Mouse (Mus musculus) limb, embryonic 11.5 days (tissue): ENCODE results near the gene Bysl. TPM values are rescaled to one million over a fixed set of nuclear protein-coding genes. Genes with fewer than 3 reads are reported as not detected.
A peak's percentile ranks its signal among the peaks of the same experiment; 100 is the strongest.
"Not testable (repeated sequence)": the region's sequence is repeated elsewhere in the genome, so short reads cannot be mapped to it uniquely, and the experiment has no call there.

Experiments
- ATAC-seq: fragments of 200-750 bp; cut with Nextera tagmentation; 2 replicates; pipeline ENCODE4 v1.8.0; 2017; ENCODE audit warnings: low read depth; ENCODE audit not compliant: insufficient number of reproducible peaks, low FRiP score, low TSS enrichment
- DNase-seq: peaks from one replicate; pipeline ENCODE4 v3.0.0-alpha.2; 2015; ENCODE audit warnings: low spot score
- H3K27ac ChIP-seq: fragments of 300-500 bp; sonication (generic); replicated peaks from 2 replicates; pipeline ENCODE4 v1.5.1; 2014; ENCODE audit warnings: low read depth, mild to moderate bottlenecking, low read length
- H3K27me3 ChIP-seq: fragments of 300-500 bp; sonication (generic); 2 replicates; pipeline ENCODE4 v1.6.1; 2014; ENCODE audit warnings: mild to moderate bottlenecking, low read length, mixed read lengths; ENCODE audit not compliant: control insufficient read depth, insufficient read depth
- H3K36me3 ChIP-seq: fragments of 300-500 bp; sonication (generic); 2 replicates; pipeline ENCODE4 v1.6.1; 2014; ENCODE audit warnings: mild to moderate bottlenecking, low read length, moderate library complexity, mixed read lengths; ENCODE audit not compliant: control insufficient read depth, insufficient read depth
- H3K4me1 ChIP-seq: fragments of 300-500 bp; sonication (generic); 2 replicates; pipeline ENCODE4 v1.6.1; 2014; ENCODE audit warnings: low read length, mixed read lengths; ENCODE audit not compliant: control insufficient read depth, insufficient read depth
- H3K4me2 ChIP-seq: fragments of 300-500 bp; sonication (generic); 2 replicates; pipeline ENCODE4 v1.6.1; 2014; ENCODE audit warnings: low read depth, mild to moderate bottlenecking, moderate library complexity; ENCODE audit not compliant: severe bottlenecking
- H3K4me3 ChIP-seq: fragments of 300-500 bp; sonication (generic); 2 replicates; pipeline ENCODE4 v1.5.1; 2014; ENCODE audit warnings: low read depth, low read length
- H3K9ac ChIP-seq: fragments of 300-500 bp; sonication (generic); 2 replicates; pipeline ENCODE4 v1.6.1; 2014; ENCODE audit warnings: mild to moderate bottlenecking, low read length
- H3K9me3 ChIP-seq: fragments of 300-500 bp; sonication (generic); 2 replicates; pipeline ENCODE4 v1.6.1; 2016; ENCODE audit warnings: low read length; ENCODE audit not compliant: control insufficient read depth
- WGBS: fragments of 180-500 bp; shearing (Covaris S2); extraction: QIAGEN DNeasy Blood & Tissue Kit; methylation state at CpG from one replicate; pipeline ENCODE4 v1.1.7; 2014; 5-methylcytosine and 5-hydroxymethylcytosine counted together
- polyA plus RNA-seq: library from polyadenylated mRNA; unstranded; fragments of >200 nt; fragmentation: Nextera tagmentation; extraction: Ambion mirVana; gene quantifications from 2 replicates; pipeline ENCODE4 v1.2.1, GENCODE M21; 2014

Bysl gene
- polyA plus RNA-seq: 30.7 and 31.6 TPM in 2 replicates

DNA sequence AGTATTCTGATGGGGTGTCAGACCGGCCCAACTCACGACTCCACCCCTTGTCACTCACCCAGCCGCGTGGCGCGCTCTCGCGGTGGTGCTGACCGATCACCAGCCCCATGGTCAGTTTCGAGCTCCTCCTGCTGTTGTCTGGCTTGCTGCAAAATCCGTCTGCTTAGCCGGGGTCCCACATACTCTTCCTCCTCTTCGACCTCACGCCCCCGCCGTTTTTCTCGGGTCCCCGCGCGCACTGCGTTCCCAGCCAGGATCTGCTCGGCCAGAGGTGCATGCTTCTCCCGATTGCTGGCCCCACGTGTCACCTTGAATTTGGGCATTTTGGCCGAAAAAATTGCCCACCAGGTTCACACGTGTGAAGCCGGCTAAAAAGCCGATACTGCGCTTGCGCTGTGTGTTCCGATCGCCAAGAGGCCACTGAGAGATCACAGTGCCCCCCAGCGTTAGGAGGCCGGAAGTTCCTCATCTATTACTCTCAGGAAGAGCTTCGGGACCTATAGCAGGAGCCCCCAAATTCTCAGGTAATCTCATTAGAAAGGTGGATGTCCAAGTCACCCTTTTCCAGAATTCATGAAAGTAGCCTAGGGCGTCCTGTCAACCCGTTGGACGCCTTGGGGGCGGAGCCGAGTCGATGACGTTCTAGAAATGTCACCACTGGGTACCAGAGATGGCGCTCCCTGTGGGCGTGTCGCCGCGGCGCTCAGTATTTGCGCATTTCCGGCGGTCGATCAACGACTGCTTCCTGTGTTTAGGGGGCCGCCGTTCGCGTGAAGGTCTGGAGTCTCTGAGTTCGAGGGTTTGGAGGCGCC is at the start of gene Bysl, which contains the start of the genes Med20 and Gm20517:
TSS of gene Bysl (minus strand) at position 644 of the 812 bp plus-strand sequence.
TSS of gene Med20 (plus strand) at position 734 of the 812 bp plus-strand sequence.
TSS of gene Gm20517 (plus strand) at position 741 of the 812 bp plus-strand sequence.
- peak within 1 kb of the TSS; percentile 74 for H3K4me2 ChIP-seq
- H3K9ac ChIP-seq: peak within 1 kb of the TSS; percentile 73
- under 1% methylated on average over 59 of the region's 59 CpGs for WGBS
- peaks cover 11% of the 10 kb centered on the region for H3K36me3 ChIP-seq
- peak; percentile 89 for ATAC-seq
- H3K27me3 ChIP-seq: no peaks in the 10 kb centered on the region
- DNase-seq: peak; percentile 99
- peaks cover 3% of the 10 kb centered on the region; the same call in 1 of the 2 replicates for H3K4me1 ChIP-seq
- no peak within 1 kb of the TSS for H3K27ac ChIP-seq
- no peaks in the 10 kb centered on the region for H3K9me3 ChIP-seq
- H3K4me3 ChIP-seq: peak within 1 kb of the TSS; percentile 74

DNA sequence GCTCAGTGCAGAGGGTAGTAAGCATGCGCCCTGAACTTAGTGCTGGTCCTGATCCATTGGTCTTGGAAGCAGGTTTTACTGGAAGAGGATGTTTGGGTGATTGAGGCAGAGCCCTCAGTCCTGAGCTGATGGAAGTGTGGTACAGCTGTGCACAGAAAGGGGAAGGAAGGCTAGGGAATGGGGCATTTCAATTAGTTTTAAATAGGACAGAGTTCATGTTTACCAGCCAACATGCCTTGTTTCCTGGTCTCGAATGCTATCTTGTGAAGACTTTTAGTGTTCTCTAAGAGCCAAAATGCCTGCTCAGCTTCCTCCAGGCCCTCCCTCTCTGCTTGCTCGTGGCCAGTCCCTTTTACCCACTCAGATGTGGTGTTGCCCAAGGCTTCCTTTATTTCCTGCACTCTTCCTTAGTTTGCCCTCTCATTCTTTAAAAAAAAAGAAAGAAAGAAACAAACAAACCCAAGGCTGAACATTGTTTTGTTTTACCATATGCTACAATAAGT is 47.5 kb upstream of the Bysl start:
- ATAC-seq: no peak
- no peaks in the 10 kb centered on the region for H3K9me3 ChIP-seq
- H3K27ac ChIP-seq: no peak overlapping the region
- DNase-seq: no peak
- no peaks in the 10 kb centered on the region for H3K27me3 ChIP-seq
- no peak overlapping the region for H3K4me3 ChIP-seq
- H3K4me2 ChIP-seq: no peak overlapping the region
- 84% methylated on average over 3 of the region's 3 CpGs for WGBS
- H3K4me1 ChIP-seq: no peaks in the 10 kb centered on the region
- H3K9ac ChIP-seq: no peak overlapping the region
- H3K36me3 ChIP-seq: no peaks in the 10 kb centered on the region

- no peak for DNase-seq
- Histone ChIP-seq H3K9me3 (no peaks in the 10 kb centered on the region), H3K36me3 (no peaks in the 10 kb centered on the region), H3K27me3 (no peaks in the 10 kb centered on the region), H3K4me3 (no peak overlapping the region), H3K9ac (no peak overlapping the region), H3K4me1 (no peaks in the 10 kb centered on the region), H3K4me2 (no peak overlapping the region), H3K27ac (no peak overlapping the region)
- 84% methylated on average over 4 of the region's 4 CpGs for WGBS
- no peak for ATAC-seq
Measured at GRCm38 (mm10) chr17:47657901-47658300, 46.6 kb upstream of the Bysl start.

DNA sequence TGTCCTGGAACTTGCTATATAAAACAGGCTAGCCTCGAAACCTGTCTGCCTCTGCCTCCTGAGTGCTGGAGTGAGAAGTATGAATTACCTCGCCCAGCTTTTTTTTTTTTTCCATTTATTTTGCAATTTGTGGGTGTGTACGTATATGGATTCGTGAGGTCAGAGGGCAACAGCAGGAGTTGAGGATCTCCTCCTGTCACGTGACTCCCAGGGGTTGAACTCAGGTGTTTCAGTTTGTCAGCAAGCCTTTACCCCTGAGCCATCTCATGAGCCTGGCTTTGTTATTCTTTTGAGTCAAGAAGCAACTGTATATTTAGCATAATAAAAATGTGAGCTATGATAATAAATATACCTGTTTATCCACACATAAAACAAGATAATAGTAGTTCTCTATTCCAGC is 44.4 kb upstream of the Bysl start:
- Histone ChIP-seq H3K4me1 (no peaks in the 10 kb centered on the region), H3K4me3 (no peak overlapping the region), H3K36me3 (no peaks in the 10 kb centered on the region), H3K27me3 (no peaks in the 10 kb centered on the region), H3K4me2 (no peak overlapping the region), H3K9me3 (no peaks in the 10 kb centered on the region), H3K9ac (no peak overlapping the region), H3K27ac (no peak overlapping the region)
- no peak for ATAC-seq
- no peak for DNase-seq
- WGBS: 84% methylated on average over 5 of the region's 5 CpGs

- not testable (repeated sequence) for H3K27me3 ChIP-seq, H3K9me3 ChIP-seq, DNase-seq, H3K27ac ChIP-seq, H3K4me3 ChIP-seq, ATAC-seq, H3K36me3 ChIP-seq, H3K9ac ChIP-seq, H3K4me2 ChIP-seq, H3K4me1 ChIP-seq
- WGBS: 93% methylated on average over 8 of the region's 8 CpGs
Measured at GRCm38 (mm10) chr17:47654346-47654745, 43.1 kb upstream of the Bysl start.

GRCm38 (mm10) chr17:47651953-47652352 is 40.7 kb upstream of the Bysl start:
- no peak overlapping the region for H3K4me3 ChIP-seq
- no peak overlapping the region for H3K27ac ChIP-seq
- no peak overlapping the region for H3K9ac ChIP-seq
- ATAC-seq (no peak), DNase-seq (no peak)
- no peaks in the 10 kb centered on the region for H3K9me3 ChIP-seq
- no peaks in the 10 kb centered on the region for H3K27me3 ChIP-seq
- H3K4me1 ChIP-seq: no peaks in the 10 kb centered on the region
- no peak overlapping the region for H3K4me2 ChIP-seq
- no peaks in the 10 kb centered on the region for H3K36me3 ChIP-seq
- WGBS: 90% methylated on average over 2 of the region's 2 CpGs

- Histone ChIP-seq H3K4me2 (no peak overlapping the region), H3K36me3 (no peaks in the 10 kb centered on the region), H3K4me1 (no peaks in the 10 kb centered on the region), H3K4me3 (no peak overlapping the region), H3K27ac (no peak overlapping the region), H3K9me3 (no peaks in the 10 kb centered on the region), H3K27me3 (no peaks in the 10 kb centered on the region), H3K9ac (no peak overlapping the region)
- DNase-seq (no peak), ATAC-seq (no peak)
- WGBS: 77% methylated on average over 4 of the region's 4 CpGs
Measured at GRCm38 (mm10) chr17:47648966-47649365, 37.7 kb upstream of the Bysl start.

DNA sequence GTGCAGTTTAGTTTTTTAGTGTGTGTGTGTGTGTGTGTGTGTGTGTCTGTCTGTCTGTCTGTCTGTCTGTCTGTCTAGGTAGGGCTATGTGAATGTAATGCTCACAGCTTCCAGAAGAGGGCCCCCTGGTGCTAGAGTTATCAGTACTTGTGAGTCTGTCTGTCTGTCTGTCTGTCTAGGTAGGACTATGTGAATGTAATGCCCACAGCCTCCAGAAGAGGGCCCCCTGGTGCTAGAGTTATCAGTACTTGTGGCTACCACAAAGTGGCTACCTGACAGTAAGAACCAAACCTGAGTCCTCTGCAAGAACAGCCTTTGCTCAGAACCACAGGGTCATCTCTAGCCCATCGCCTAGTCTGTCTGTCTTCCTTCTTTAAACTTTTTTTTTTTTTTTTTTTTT is 35.4 kb upstream of the Bysl start:
- H3K4me1 ChIP-seq: no peaks in the 10 kb centered on the region
- H3K9me3 ChIP-seq: no peaks in the 10 kb centered on the region
- DNase-seq: peak; percentile 76
- H3K9ac ChIP-seq: no peak overlapping the region
- 58% methylated on average over 1 of the region's 1 CpGs for WGBS
- H3K27me3 ChIP-seq: no peaks in the 10 kb centered on the region
- no peak for ATAC-seq
- H3K27ac ChIP-seq: no peak overlapping the region
- H3K4me3 ChIP-seq: no peak overlapping the region
- no peaks in the 10 kb centered on the region for H3K36me3 ChIP-seq
- no peak overlapping the region for H3K4me2 ChIP-seq
